Mouse (Mus musculus): ENCODE results near the gene Tlr2.
"Not testable (repeated sequence)": the region's sequence is repeated elsewhere in the genome, so short reads cannot be mapped to it uniquely, and the experiment has no call there.

- not testable (repeated sequence) for TF ChIP-seq CTCF, EP300 (IDR thresholded peaks at IDR 0.05; ENCODE audit: low read depth)
These were observed 30.4 kb upstream of the Tlr2 start for GRCm38 (mm10) chr3:83871962-83872361.

All from heart, postnatal 0 days (tissue).